Mouse (Mus musculus) lung, embryonic 14.5 days (tissue): ENCODE measurements at regions not wholly inside any gene's neighbourhood (a gene's known extent, or its start where the extent isn't known, plus 50 kb on each side); places are given as distances from the start of the nearest gene placed in this dataset.
A peak's percentile ranks its signal among the peaks of the same experiment; 100 is the strongest.

Source experiments
- ATAC-seq: fragments of 200-750 bp; cut with Nextera tagmentation; 2 replicates; pipeline ENCODE4 v1.8.0; 2017; ENCODE audit warnings: mild to moderate bottlenecking, moderate TSS enrichment, moderate library complexity; ENCODE audit not compliant: insufficient read depth
- DNase-seq: peaks from one replicate; pipeline ENCODE4 v3.0.0-alpha.2; 2015
- H3K27ac ChIP-seq: fragments of 300-500 bp; sonication (generic); 2 replicates; pipeline ENCODE4 v1.5.1; 2014; ENCODE audit warnings: low read depth, mild to moderate bottlenecking, moderate library complexity
- H3K27me3 ChIP-seq: fragments of 300-500 bp; sonication (generic); 2 replicates; pipeline ENCODE4 v1.6.1; 2014; ENCODE audit warnings: low read length, control low read depth; ENCODE audit not compliant: insufficient read depth
- H3K36me3 ChIP-seq: fragments of 300-500 bp; sonication (generic); 2 replicates; pipeline ENCODE4 v1.6.1; 2014; ENCODE audit warnings: control low read depth; ENCODE audit not compliant: insufficient read depth
- H3K4me1 ChIP-seq: fragments of 300-500 bp; sonication (generic); 2 replicates; pipeline ENCODE4 v1.6.1; 2014; ENCODE audit warnings: antibody characterized with exemption, control low read depth; ENCODE audit not compliant: insufficient read depth
- H3K4me2 ChIP-seq: fragments of 300-500 bp; sonication (generic); 2 replicates; pipeline ENCODE4 v1.6.1; 2014; ENCODE audit warnings: mild to moderate bottlenecking
- H3K4me3 ChIP-seq: fragments of 300-500 bp; sonication (generic); 2 replicates; pipeline ENCODE4 v1.5.1; 2014; ENCODE audit warnings: low read depth, low read length
- H3K9ac ChIP-seq: fragments of 300-500 bp; sonication (generic); 2 replicates; pipeline ENCODE4 v1.6.1; 2014
- H3K9me3 ChIP-seq: fragments of 300-500 bp; sonication (generic); 2 replicates; pipeline ENCODE4 v1.6.1; 2016; ENCODE audit warnings: low read depth, low read length, control low read depth
- CTCF ChIP-seq: IDR thresholded peaks from 2 replicates; pipeline ENCODE4 v1.5.1; 2016; ENCODE audit warnings: antibody characterized with exemption, low read depth
- WGBS: fragments of 180-500 bp; shearing (Covaris S2); extraction: QIAGEN DNeasy Blood & Tissue Kit; methylation state at CpG from one replicate; pipeline ENCODE4 v1.1.7; 2014; 5-methylcytosine and 5-hydroxymethylcytosine counted together

DNA sequence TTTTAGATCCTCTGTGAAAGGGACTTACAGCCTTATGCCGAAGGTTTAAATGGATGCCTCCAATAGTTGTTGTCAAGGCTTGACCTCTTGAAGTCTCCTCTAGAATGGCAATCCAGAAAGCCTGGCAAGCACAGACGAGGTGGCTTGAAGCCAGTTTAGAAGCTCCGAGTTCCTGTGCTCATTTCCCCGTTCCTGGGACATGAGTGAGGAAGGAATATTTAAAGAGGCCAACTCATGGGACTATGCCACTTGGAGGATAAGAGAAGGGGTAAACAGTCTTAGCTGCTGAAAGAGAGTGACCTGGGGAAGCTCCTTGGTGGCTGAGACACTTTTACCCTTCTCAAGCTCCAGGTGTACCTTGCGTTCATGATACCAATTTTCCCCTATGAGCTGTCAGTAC, 335.1 kb upstream of the Xrcc4 start:
- Histone ChIP-seq H3K9me3 (no peaks in the 10 kb centered on the region), H3K36me3 (no peaks in the 10 kb centered on the region), H3K27me3 (no peaks in the 10 kb centered on the region), H3K4me1 (no peaks in the 10 kb centered on the region), H3K27ac (no peak overlapping the region), H3K9ac (no peak overlapping the region), H3K4me2 (no peak overlapping the region), H3K4me3 (no peak overlapping the region)
- DNase-seq (no peak), ATAC-seq (no peak)
- 64% methylated on average over 5 of the region's 5 CpGs for WGBS
- no peak for TF ChIP-seq CTCF

DNA sequence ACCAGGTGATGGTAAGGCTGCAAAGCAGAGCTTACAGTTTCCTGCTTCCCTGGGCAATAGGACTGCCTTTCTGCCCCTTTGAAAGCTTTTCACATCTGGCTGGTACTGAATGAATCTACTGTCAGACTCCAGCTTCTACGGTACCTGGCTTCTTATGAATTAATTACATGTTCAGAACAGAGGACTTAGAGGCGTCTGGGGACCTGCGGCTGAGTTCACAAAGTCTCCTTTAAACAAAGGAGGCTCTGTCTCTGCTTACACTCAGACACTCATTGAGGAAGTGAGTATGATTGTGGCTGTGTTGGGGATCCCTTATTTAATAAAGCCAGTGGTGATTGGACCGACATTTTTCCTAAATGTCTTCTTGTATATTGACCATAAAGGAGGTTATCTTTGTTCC, 331.6 kb upstream of the Xrcc4 start:
- DNase-seq (peak; percentile 36), ATAC-seq (peak; percentile 66)
- H3K36me3 ChIP-seq = no peaks in the 10 kb centered on the region
- 52% methylated on average over 4 of the region's 4 CpGs for WGBS
- H3K27ac ChIP-seq = peak overlapping the region; percentile 33; the same call in 1 of the 2 replicates
- H3K4me1 ChIP-seq = no peaks in the 10 kb centered on the region
- H3K9ac ChIP-seq = no peak overlapping the region
- no peaks in the 10 kb centered on the region for H3K9me3 ChIP-seq
- H3K4me2 ChIP-seq = no peak overlapping the region
- no peaks in the 10 kb centered on the region for H3K27me3 ChIP-seq
- no peak for TF ChIP-seq CTCF
- no peak overlapping the region for H3K4me3 ChIP-seq

DNA sequence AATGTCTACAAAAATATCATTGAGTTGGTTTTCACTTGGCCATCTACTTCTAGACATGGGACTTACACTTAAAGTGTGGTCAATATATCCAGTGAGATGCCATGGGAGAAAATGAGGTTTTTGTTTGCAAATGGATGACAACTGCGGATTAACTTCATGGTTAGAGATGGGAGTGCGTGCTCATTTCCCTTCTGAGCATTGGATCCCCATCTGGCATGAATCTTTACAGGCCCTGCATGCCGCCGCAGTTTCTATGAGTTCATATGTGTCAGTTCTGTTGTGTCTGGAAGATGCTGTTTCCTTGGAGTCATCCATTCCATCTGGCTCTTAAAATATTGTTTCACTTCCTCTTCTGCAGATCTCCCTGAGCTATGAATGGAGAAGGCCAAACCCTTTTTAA, 315.0 kb upstream of the Xrcc4 start:
- no peak overlapping the region for H3K9ac ChIP-seq
- WGBS = 90% methylated on average over 4 of the region's 4 CpGs
- H3K4me2 ChIP-seq = no peak overlapping the region
- H3K4me3 ChIP-seq = no peak overlapping the region
- H3K27ac ChIP-seq = no peak overlapping the region
- H3K9me3 ChIP-seq = no peaks in the 10 kb centered on the region
- ATAC-seq = no peak
- no peaks in the 10 kb centered on the region for H3K36me3 ChIP-seq
- DNase-seq = no peak
- no peaks in the 10 kb centered on the region for H3K27me3 ChIP-seq
- no peaks in the 10 kb centered on the region for H3K4me1 ChIP-seq
- TF ChIP-seq CTCF = no peak

DNA sequence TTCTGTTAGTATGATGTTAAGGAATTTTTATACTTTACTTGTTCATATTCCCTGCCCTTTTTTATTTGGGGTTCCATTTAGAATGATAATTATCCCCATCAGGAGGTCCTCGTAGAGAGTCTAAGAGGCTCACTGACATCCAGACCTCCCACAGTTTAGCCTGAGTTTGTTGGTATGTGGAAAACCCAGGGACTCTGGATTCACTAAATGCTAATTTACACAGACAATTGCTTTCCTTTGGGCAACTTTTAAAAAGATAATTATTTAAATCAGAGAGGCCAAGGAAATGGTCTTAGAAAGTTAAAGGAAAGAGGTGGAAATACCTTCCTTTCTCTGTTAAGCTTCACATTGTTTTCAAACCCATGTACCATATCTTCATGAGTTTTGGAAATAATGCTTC, 312.7 kb upstream of the Xrcc4 start:
- DNase-seq = no peak
- Histone ChIP-seq H3K27ac (no peak overlapping the region), H3K4me2 (no peak overlapping the region), H3K27me3 (no peaks in the 10 kb centered on the region), H3K9me3 (no peaks in the 10 kb centered on the region), H3K9ac (no peak overlapping the region), H3K4me1 (no peaks in the 10 kb centered on the region), H3K4me3 (no peak overlapping the region), H3K36me3 (no peaks in the 10 kb centered on the region)
- no peak for ATAC-seq
- no peak for TF ChIP-seq CTCF
- 66% methylated on average over 1 of the region's 1 CpGs for WGBS

DNA sequence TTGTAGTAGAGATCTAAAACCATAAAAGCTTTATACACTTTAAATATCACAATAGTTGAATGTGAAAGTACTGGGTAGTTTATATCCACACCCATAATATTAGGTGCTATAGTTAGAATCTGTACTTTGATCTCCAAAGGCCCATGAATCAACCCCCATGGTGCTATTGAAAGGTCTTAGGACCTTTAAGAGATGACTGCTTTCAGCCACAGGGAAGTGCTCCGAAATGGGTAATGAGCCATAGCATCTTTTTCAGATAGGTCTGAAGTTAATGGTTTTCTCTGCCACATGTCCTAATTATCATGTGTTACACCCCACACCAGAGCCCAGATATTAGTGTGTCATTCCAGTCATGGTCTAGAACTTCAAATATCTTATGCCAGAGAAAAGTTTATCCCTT, 312.1 kb upstream of the Xrcc4 start:
- 75% methylated on average over 1 of the region's 1 CpGs for WGBS
- no peaks in the 10 kb centered on the region for H3K27me3 ChIP-seq
- no peak overlapping the region for H3K4me2 ChIP-seq
- no peak for ATAC-seq
- no peak overlapping the region for H3K4me3 ChIP-seq
- H3K4me1 ChIP-seq = no peaks in the 10 kb centered on the region
- DNase-seq = no peak
- H3K36me3 ChIP-seq = no peaks in the 10 kb centered on the region
- no peak overlapping the region for H3K9ac ChIP-seq
- H3K27ac ChIP-seq = no peak overlapping the region
- TF ChIP-seq CTCF = no peak
- no peaks in the 10 kb centered on the region for H3K9me3 ChIP-seq

DNA sequence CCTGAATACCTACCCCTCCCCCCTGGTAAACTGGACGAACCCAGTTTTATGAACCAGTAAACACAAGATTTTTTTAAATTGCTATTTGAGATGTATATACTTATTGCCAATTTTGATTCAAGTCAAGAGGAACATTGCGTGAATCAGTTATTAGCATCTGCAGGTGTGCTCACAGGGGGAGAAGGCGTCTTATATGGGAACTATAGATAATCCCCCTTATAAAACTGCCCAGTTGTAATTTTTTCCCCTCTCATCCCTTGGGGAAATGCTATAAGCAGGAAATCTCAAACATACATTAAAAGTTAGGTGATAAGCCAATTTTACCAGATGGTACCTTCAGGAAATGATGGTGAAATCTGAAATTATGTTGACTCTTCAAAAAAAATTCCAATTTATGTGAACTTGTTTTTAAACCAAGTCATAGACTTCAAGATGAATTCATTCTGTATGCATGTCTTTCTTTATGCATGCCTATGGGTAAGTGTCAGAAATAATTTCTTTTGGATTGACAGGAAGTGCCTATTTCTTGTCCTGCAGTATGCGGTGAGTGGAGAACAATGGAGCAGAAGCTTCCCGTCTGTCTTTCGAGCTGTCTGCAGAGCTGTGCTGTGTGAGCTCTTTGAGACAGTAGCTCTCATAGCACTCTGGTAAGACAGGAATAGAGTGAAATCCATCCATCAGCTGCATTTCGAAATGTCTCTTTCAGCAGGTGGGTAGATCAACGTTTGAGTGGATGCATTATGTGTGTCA, 306.0 kb upstream of the Xrcc4 start:
- WGBS = 57% methylated on average over 8 of the region's 8 CpGs
- H3K27me3 ChIP-seq = no peaks in the 10 kb centered on the region
- ATAC-seq (peak; percentile 25; the same call in 1 of the 2 replicates), DNase-seq (no peak)
- TF ChIP-seq CTCF = no peak
- no peak overlapping the region for H3K9ac ChIP-seq
- H3K4me2 ChIP-seq = no peak overlapping the region; the same call in 1 of the 2 replicates
- peaks cover 5% of the 10 kb centered on the region for H3K4me1 ChIP-seq
- no peaks in the 10 kb centered on the region for H3K36me3 ChIP-seq
- H3K9me3 ChIP-seq = no peaks in the 10 kb centered on the region
- 0 out of 2 replicates have a peak overlapping the region, but pooled peaks have one; percentile 6 for H3K27ac ChIP-seq
- no peak overlapping the region for H3K4me3 ChIP-seq

DNA sequence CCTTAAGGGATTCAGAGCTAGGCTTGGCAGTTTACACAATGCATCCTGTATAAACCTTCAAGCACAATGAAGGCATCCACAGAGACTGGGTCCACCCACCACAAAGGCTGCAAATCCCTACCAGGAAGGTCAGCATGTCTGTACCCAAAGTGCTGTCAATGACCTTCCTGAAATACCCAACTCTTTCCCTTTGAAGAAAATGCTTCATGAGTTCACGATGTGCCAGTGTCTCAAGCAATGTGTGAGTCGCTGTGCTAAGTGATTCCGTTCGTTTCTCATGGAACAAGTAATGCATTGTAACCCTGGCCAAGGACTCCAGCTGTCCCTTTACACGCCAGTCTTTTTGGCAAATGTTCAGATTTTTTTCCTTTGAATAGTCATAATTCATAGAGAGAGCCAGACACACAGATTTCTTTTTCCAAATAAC, 305.4 kb upstream of the Xrcc4 start:
- ATAC-seq (peak; percentile 93), DNase-seq (peak; percentile 95)
- WGBS = 16% methylated on average over 5 of the region's 5 CpGs
- H3K4me2 ChIP-seq = peak overlapping the region; percentile 40; the same call in 1 of the 2 replicates
- H3K27ac ChIP-seq = peak overlapping the region; percentile 80
- H3K9me3 ChIP-seq = no peaks in the 10 kb centered on the region
- H3K36me3 ChIP-seq = no peaks in the 10 kb centered on the region
- peaks cover 5% of the 10 kb centered on the region for H3K4me1 ChIP-seq
- H3K9ac ChIP-seq = no peak overlapping the region
- TF ChIP-seq CTCF = no peak
- H3K4me3 ChIP-seq = no peak overlapping the region
- no peaks in the 10 kb centered on the region for H3K27me3 ChIP-seq
